Mouse (Mus musculus): Measurements from ENCODE around the gene Skap2. TPM values are rescaled to one million over a fixed set of nuclear protein-coding genes. Genes with fewer than 3 reads are reported as not detected.

Gene Skap2
- polyA plus RNA-seq, 1 experiment from 2014 or later = 15.2 TPM

DNA sequence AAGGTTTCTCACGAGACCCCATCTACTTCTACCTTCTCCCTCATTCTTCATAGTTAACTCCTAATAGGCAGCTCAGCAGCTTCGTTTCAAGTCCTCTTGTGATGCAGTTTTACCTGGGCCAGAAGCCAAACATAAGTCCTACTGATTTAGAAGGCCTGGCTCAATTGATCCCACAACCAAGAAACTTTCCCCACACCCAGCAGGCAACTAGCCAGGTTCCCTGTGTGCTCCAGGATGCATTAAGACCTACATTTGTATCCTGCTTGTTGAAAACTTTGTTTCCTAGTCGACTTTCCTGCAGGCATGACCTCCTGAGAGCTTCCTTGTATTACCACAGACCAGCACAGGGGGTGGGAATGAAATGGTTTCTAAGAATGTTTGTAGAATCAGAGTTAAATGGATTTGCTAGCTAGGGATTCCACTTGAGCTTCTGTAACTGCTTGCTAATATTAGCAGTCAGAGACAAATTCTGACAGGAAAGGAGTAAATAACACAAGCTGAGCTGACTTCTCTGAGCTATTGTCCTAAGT, 125.4 kb downstream of the Skap2 start:
- Histone ChIP-seq H3K9me3 (ENCODE audit: control insufficient read depth, low read length) (no peaks in the 10 kb centered on the region), H3K36me3 (ENCODE audit: control insufficient read depth, insufficient read depth, low read length) (no peaks in the 10 kb centered on the region), H3K27me3 (ENCODE audit: control insufficient read depth, insufficient read depth, low read length) (no peaks in the 10 kb centered on the region), H3K27ac (replicated peaks in 1 of 2; ENCODE audit: control insufficient read depth in 1 of 2, insufficient read depth in 1 of 2, low read depth in 2 of 2, low read length in 2 of 2) (peak overlapping the region; percentile 45 to 47; a peak in 1 of 4 replicates), H3K4me1 (ENCODE audit: control insufficient read depth in 2 of 2, insufficient read depth in 2 of 2, low read length in 2 of 2) (peaks cover 0 to 17% of the 10 kb centered on the region in 2 experiments; a peak in 3 of 4 replicates), H3K4me2 (ENCODE audit: low read length) (no peak overlapping the region), H3K4me3 (ENCODE audit: control insufficient read depth in 1 of 2, insufficient read depth in 1 of 2, low read depth in 1 of 2, low read length in 2 of 2) (no peak overlapping the region), H3K9ac (ENCODE audit: low read length) (no peak overlapping the region)
- WGBS = 34% methylated on average over 3 of the region's 3 CpGs
- ATAC-seq (ENCODE audit: insufficient number of reproducible peaks, insufficient read depth, low FRiP score, low read depth) = no peak

DNA sequence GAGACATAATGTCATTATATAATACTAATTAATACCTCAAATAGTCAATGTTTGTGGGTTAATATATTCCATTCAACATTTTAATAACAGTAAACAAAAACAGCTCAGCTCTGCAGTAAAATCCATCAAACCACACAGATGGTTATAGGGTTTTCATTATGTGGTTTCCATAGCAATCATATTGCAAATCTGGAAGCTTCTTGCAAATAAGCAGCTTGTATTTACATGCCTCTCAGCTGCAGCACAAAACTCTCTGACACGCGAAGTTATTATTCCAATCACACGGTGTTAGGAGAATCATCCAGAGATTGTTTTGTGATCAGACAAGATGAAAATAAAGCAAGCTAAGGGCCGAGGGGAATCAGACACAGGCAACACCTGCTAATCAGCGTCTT, 129.5 kb downstream of the Skap2 start:
- H3K27me3 ChIP-seq (ENCODE audit: control insufficient read depth, insufficient read depth, low read length) = no peaks in the 10 kb centered on the region
- no peak overlapping the region for H3K4me3 ChIP-seq (ENCODE audit: control insufficient read depth in 1 of 2, insufficient read depth in 1 of 2, low read depth in 1 of 2, low read length in 2 of 2)
- ATAC-seq (ENCODE audit: insufficient number of reproducible peaks, insufficient read depth, low FRiP score, low read depth) = no peak
- 85% methylated on average over 5 of the region's 5 CpGs for WGBS
- H3K4me1 ChIP-seq (ENCODE audit: control insufficient read depth in 2 of 2, insufficient read depth in 2 of 2, low read length in 2 of 2) = peaks cover 4 to 12% of the 10 kb centered on the region in 2 experiments; a peak in 3 of 4 replicates
- no peaks in the 10 kb centered on the region for H3K36me3 ChIP-seq (ENCODE audit: control insufficient read depth, insufficient read depth, low read length)
- no peak overlapping the region for H3K4me2 ChIP-seq (ENCODE audit: low read length)
- H3K27ac ChIP-seq (replicated peaks in 1 of 2; ENCODE audit: control insufficient read depth in 1 of 2, insufficient read depth in 1 of 2, low read depth in 2 of 2, low read length in 2 of 2) = no peak overlapping the region
- H3K9ac ChIP-seq (ENCODE audit: low read length) = no peak overlapping the region
- H3K9me3 ChIP-seq (ENCODE audit: control insufficient read depth, low read length) = no peaks in the 10 kb centered on the region

DNA sequence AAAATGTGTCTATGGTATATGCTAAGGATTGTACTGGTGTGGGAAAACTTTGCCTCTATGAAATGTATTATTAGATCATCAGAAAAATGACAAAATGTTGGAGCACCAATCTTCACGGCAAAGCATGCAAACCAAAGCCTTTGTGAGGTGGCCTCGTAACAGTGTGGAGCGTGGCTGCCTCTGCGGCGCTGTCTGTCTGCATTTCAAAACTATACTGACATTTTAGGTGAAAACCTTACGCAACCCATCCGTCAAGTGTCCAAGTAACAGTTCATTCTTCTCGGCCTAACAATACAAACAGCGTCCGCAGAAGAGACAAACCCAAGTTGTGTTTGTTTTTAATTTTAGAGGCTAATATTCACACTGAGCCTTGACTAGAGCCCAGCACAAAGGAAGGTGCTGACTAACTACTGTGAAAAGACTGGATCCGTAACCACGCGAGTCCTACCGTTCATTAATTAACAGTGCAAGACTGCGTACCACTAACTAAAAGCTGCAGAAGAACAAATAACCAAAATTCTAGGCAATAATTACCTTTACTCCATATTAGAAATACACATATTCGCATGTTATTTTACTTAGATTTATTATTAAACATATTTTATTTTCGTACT, 130.0 kb downstream of the Skap2 start:
- no peak for ATAC-seq (ENCODE audit: insufficient number of reproducible peaks, insufficient read depth, low FRiP score, low read depth)
- Histone ChIP-seq H3K27ac (replicated peaks in 1 of 2; ENCODE audit: control insufficient read depth in 1 of 2, insufficient read depth in 1 of 2, low read depth in 2 of 2, low read length in 2 of 2) (no peak overlapping the region), H3K4me2 (ENCODE audit: low read length) (no peak overlapping the region), H3K4me3 (ENCODE audit: control insufficient read depth in 1 of 2, insufficient read depth in 1 of 2, low read depth in 1 of 2, low read length in 2 of 2) (no peak overlapping the region), H3K9ac (ENCODE audit: low read length) (no peak overlapping the region), H3K4me1 (ENCODE audit: control insufficient read depth in 2 of 2, insufficient read depth in 2 of 2, low read length in 2 of 2) (peaks cover 4 to 12% of the 10 kb centered on the region in 2 experiments; a peak in 3 of 4 replicates), H3K36me3 (ENCODE audit: control insufficient read depth, insufficient read depth, low read length) (no peaks in the 10 kb centered on the region), H3K9me3 (ENCODE audit: control insufficient read depth, low read length) (no peaks in the 10 kb centered on the region), H3K27me3 (ENCODE audit: control insufficient read depth, insufficient read depth, low read length) (no peaks in the 10 kb centered on the region)
- 89% methylated on average over 17 of the region's 17 CpGs for WGBS

DNA sequence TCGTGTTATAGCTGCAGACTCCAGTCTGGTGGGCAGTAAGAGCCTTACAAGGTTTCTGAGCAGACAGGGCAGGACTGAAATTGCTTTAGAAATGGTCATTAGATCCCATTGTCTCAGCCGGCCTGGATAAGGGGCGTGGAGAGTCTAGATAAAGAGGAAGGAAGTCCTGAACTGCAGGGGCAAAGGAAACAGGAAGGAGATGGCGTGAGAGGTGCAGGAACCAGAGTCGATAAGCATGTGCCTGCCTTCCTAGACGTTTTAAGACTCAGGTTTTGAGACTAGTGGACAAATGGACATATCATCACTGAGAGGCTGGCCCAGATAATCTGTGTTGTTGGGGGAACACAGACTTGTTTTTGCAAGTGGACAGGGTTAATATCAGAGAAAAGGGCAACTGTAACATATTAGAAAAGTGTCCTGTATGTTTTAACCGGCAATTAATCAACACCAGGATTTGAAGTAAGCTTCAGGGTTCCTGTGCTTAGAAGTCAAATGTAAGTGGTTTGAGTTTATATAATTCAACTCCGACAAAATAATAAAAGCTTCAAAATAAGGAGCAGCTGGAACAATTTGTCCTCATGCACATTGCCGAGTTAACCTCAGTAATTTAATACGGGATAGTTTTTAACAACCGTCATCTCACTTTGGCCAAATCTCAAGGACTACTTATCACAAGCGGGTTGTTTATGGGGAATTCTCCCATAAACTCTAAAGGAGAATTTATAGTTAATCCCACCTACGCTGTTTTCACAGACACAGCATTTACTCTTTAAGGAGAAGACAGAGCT, 131.0 kb downstream of the Skap2 start:
- Histone ChIP-seq H3K4me2 (ENCODE audit: low read length) (no peak overlapping the region), H3K27ac (replicated peaks in 1 of 2; ENCODE audit: control insufficient read depth in 1 of 2, insufficient read depth in 1 of 2, low read depth in 2 of 2, low read length in 2 of 2) (peak overlapping the region; percentile 75 to 81), H3K27me3 (ENCODE audit: control insufficient read depth, insufficient read depth, low read length) (no peaks in the 10 kb centered on the region), H3K4me1 (ENCODE audit: control insufficient read depth in 2 of 2, insufficient read depth in 2 of 2, low read length in 2 of 2) (peaks cover 10 to 11% of the 10 kb centered on the region in 2 experiments), H3K9me3 (ENCODE audit: control insufficient read depth, low read length) (no peaks in the 10 kb centered on the region), H3K36me3 (ENCODE audit: control insufficient read depth, insufficient read depth, low read length) (no peaks in the 10 kb centered on the region), H3K4me3 (ENCODE audit: control insufficient read depth in 1 of 2, insufficient read depth in 1 of 2, low read depth in 1 of 2, low read length in 2 of 2) (no peak overlapping the region), H3K9ac (ENCODE audit: low read length) (no peak overlapping the region)
- peak; percentile 35; the same call in 1 of the 2 replicates for ATAC-seq (ENCODE audit: insufficient number of reproducible peaks, insufficient read depth, low FRiP score, low read depth)
- 50% methylated on average over 13 of the region's 13 CpGs for WGBS

DNA sequence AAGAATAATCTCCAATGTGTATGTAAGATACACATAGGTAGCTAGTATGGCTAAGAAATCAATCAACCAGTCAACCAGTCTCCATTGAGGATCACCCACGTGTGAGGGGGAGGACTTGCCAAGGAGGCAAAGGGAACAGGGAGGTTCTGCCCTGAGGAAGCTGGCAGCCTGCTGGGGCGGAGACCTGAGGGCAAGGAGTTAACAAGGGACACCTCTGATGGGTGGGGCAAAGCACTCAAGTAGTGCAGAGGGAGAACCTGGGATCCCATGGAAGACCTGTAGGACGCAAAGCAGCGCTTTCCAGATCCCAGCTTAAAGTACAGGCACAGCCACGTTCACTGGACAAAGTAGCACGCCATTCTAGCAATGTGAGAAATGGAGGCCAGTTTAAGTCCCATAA, 131.6 kb downstream of the Skap2 start:
- no peak overlapping the region for H3K9ac ChIP-seq (ENCODE audit: low read length)
- peaks cover 12 to 17% of the 10 kb centered on the region in 2 experiments for H3K4me1 ChIP-seq (ENCODE audit: control insufficient read depth in 2 of 2, insufficient read depth in 2 of 2, low read length in 2 of 2)
- H3K27ac ChIP-seq (replicated peaks in 1 of 2; ENCODE audit: control insufficient read depth in 1 of 2, insufficient read depth in 1 of 2, low read depth in 2 of 2, low read length in 2 of 2) = peak overlapping the region; percentile 75 to 81
- no peaks in the 10 kb centered on the region for H3K36me3 ChIP-seq (ENCODE audit: control insufficient read depth, insufficient read depth, low read length)
- H3K4me2 ChIP-seq (ENCODE audit: low read length) = no peak overlapping the region
- no peaks in the 10 kb centered on the region for H3K9me3 ChIP-seq (ENCODE audit: control insufficient read depth, low read length)
- no peaks in the 10 kb centered on the region for H3K27me3 ChIP-seq (ENCODE audit: control insufficient read depth, insufficient read depth, low read length)
- no peak overlapping the region for H3K4me3 ChIP-seq (ENCODE audit: control insufficient read depth in 1 of 2, insufficient read depth in 1 of 2, low read depth in 1 of 2, low read length in 2 of 2)
- ATAC-seq (ENCODE audit: insufficient number of reproducible peaks, insufficient read depth, low FRiP score, low read depth) = no peak
- WGBS = 62% methylated on average over 6 of the region's 6 CpGs

DNA sequence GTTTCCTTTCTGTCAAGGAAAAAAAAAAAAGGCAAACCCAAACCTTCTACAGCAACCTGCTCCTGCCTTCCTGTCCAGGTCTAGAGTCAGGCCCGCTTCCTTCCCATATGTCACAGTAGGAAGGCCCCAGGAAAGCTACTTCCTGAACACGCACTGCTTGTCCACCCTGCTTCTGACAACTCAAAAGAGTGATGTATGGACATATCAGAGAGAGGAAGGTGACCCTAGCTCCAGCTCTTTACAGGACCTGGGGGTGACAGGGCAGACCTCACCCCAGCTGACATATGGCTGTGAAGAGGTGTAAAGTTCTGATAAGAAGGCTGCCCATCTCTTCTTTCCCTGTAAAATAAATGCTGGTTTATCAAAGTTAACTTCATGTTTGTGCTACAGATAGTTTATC, 133.8 kb downstream of the Skap2 start:
- H3K36me3 ChIP-seq (ENCODE audit: control insufficient read depth, insufficient read depth, low read length) = no peaks in the 10 kb centered on the region
- H3K4me2 ChIP-seq (ENCODE audit: low read length) = no peak overlapping the region
- H3K4me1 ChIP-seq (ENCODE audit: control insufficient read depth in 2 of 2, insufficient read depth in 2 of 2, low read length in 2 of 2) = peaks cover 12 to 18% of the 10 kb centered on the region in 2 experiments
- H3K9ac ChIP-seq (ENCODE audit: low read length) = no peak overlapping the region
- H3K27ac ChIP-seq (replicated peaks in 1 of 2; ENCODE audit: control insufficient read depth in 1 of 2, insufficient read depth in 1 of 2, low read depth in 2 of 2, low read length in 2 of 2) = no peak overlapping the region
- WGBS = 63% methylated on average over 2 of the region's 2 CpGs
- no peaks in the 10 kb centered on the region for H3K9me3 ChIP-seq (ENCODE audit: control insufficient read depth, low read length)
- no peaks in the 10 kb centered on the region for H3K27me3 ChIP-seq (ENCODE audit: control insufficient read depth, insufficient read depth, low read length)
- no peak overlapping the region for H3K4me3 ChIP-seq (ENCODE audit: control insufficient read depth in 1 of 2, insufficient read depth in 1 of 2, low read depth in 1 of 2, low read length in 2 of 2)
- no peak for ATAC-seq (ENCODE audit: insufficient number of reproducible peaks, insufficient read depth, low FRiP score, low read depth)

DNA sequence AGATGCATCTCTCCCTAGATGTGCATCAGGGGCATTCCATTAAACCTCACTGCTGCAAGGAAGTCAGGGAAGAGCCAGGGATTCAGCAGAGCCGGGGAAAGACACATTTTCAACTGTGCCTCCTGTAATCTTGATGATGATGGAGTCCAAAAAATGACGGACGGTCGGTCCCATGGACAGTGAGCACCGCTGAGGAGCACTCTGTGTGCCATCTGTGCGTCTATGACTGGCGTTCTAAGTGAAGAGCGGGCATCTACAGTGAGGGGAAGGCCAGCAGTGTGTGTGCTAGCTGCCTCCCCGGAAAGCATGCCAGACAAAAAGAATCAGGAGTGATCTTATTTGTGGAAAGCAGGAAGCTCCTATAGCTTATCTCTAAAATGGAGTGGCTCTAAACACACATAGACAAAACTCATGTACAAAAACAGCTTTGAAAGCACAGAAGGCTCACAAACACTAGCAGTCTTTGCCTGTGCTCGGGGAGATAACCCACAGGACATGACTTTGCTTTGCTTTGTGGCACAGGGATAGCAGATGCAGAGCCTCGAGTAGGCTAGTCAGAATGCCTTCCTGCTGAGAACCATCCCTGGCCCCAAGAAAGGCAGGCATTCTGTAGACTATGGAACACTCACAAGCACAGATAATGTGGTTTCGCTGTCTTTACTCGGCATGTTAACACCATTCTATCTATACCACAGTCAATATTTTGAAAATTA, 135.4 kb downstream of the Skap2 start:
- no peaks in the 10 kb centered on the region for H3K36me3 ChIP-seq (ENCODE audit: control insufficient read depth, insufficient read depth, low read length)
- ATAC-seq (ENCODE audit: insufficient number of reproducible peaks, insufficient read depth, low FRiP score, low read depth) = no peak
- no peaks in the 10 kb centered on the region for H3K9me3 ChIP-seq (ENCODE audit: control insufficient read depth, low read length)
- peaks cover 12 to 18% of the 10 kb centered on the region in 2 experiments for H3K4me1 ChIP-seq (ENCODE audit: control insufficient read depth in 2 of 2, insufficient read depth in 2 of 2, low read length in 2 of 2)
- no peak overlapping the region for H3K9ac ChIP-seq (ENCODE audit: low read length)
- H3K4me2 ChIP-seq (ENCODE audit: low read length) = no peak overlapping the region
- 54% methylated on average over 13 of the region's 13 CpGs for WGBS
- H3K27me3 ChIP-seq (ENCODE audit: control insufficient read depth, insufficient read depth, low read length) = no peaks in the 10 kb centered on the region
- no peak overlapping the region for H3K27ac ChIP-seq (replicated peaks in 1 of 2; ENCODE audit: control insufficient read depth in 1 of 2, insufficient read depth in 1 of 2, low read depth in 2 of 2, low read length in 2 of 2)
- H3K4me3 ChIP-seq (ENCODE audit: control insufficient read depth in 1 of 2, insufficient read depth in 1 of 2, low read depth in 1 of 2, low read length in 2 of 2) = no peak overlapping the region
